Mouse (Mus musculus) mouse embryonic stem cell (cell line): Measurements from ENCODE around the gene Ccdc9.
"Not testable (repeated sequence)": the region's sequence is repeated elsewhere in the genome, so short reads cannot be mapped to it uniquely, and the experiment has no call there.

Experiments
- in situ Hi-C, 2 experiments: fragments of 300-500 bp; cut with MboI; formaldehyde crosslinking; loops; 1 replicate in 1 of 2; 3 replicates in 1 of 2; pipeline ENCODE4 v1.14.3; 2019 to 2020; ENCODE audit warnings: low sequenced_read_pairs in 2 of 2, low pct_unique_long_range_greater_than_20kb in 1 of 2, mixed read lengths in 1 of 2; ENCODE audit not compliant: unreplicated experiment in 1 of 2

The Ccdc9 gene

DNA sequence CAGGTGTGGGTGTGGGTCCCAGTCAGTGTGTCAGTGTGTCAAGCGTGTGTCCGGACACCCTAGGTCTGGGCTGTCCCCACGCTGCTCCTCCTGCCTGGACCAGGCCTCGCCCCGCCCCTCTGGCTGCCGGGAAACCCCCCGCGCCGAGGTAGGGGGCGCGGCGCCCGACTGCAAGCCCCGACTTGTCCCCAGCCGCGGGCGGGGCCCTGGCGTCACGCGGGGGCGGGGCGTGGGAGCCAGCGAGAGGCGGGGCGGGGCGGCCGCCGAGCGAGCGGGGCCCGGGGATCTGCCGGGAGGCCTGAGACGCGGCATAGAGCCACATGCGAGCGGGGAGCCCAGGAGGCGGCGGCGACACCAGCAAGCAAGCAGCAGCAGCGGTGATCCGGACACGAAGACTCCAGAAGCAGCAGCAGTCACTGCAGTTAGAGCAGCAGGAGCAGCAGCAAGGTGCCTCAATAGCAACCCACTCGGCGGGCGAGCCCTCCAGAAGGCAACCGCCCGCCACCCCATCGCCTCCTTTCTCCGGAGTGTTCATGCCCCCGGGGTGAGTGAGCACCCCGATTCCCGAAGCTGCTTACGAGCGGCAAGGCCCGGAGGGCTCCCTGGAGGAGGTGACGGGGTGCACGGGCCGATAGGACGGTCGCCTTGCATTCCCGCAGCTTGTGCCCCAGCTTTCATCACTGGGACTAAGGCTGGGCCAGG lies 22.9 kb upstream of the Ccdc9 start:
- in situ Hi-C loops, result no loop called here

DNA sequence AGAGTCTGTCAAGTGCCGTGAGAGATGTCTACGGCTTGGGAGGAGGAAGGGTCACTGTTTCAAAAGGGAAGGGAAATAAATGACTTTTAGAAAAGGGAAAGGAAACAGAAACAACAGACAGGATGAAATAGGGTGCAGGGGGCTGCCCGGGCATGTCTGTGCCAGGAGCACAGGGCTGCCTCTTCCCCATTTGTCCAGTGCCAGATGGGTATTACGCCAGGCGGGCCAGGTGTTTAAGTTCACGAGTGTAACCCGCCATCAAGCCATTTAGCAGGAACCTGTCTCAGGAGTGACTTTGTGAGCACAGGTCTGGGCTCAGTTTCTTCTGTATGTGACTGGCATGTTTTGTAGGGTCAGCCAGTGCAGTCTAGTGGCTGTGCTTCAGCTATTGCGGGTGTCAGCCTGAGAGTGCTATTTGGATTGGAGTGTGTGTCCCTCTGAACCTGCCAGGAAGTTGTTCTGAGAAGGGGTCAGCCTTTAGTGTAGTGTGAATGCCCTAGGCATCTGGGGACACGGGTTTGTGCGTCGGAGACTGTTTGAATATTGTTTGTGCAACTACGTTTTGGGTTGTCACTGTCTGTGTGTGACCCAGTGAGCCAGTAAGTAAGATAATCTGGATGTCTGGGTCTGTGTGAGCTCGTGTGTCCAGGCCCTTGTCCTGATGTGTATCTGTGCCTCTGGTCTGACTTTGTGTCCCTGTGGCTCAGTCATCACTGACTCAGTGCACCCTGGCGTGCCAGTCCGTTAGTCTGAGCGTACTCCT lies 22.1 kb upstream of the Ccdc9 start:
- in situ Hi-C loops, result no loop called here

DNA sequence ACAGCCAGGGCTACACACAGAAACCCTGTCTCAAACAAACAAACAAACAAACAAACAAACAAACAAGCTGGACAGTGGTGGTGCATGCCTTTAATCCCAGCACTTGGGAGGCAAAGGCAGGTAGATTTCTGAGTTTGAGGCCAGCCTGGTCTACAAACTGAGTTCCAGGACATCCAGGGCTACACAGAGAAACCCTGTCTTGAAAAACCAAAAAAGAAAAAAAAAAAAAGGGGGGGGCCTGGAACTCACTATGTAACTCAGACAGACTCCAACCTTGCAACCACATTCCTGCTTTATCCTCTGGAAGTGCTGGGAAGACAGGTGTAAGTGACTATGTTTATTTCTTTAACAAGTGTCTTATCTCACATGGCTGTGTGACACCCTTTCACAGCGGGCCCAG lies 21.5 kb upstream of the Ccdc9 start, which contains the start of gene Bbc3:
Bbc3 (plus strand) TSS at position 301 of the 400 bp plus-strand sequence.
- in situ Hi-C loops, result not testable (repeated sequence)

DNA sequence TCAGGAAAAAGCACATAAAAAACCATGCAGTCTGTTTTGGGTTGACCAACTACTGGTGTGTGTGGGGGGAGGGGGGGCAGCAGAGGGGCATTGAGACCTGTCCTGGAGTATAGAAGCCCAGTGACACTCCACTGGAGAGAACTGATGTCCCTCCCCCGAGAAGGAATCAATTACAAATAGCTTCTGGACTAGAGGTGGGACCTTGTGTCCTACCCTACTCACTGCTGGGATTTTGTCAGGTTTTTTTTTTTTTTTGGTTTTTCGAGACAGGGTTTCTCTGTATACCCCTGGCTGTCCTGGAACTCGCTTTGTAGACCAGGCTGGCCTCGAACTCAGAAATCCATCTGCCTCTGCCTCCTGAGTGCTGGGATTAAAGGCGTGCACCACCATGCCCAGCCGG lies 20.5 kb upstream of the Ccdc9 start:
- in situ Hi-C loops, result not testable (repeated sequence)

DNA sequence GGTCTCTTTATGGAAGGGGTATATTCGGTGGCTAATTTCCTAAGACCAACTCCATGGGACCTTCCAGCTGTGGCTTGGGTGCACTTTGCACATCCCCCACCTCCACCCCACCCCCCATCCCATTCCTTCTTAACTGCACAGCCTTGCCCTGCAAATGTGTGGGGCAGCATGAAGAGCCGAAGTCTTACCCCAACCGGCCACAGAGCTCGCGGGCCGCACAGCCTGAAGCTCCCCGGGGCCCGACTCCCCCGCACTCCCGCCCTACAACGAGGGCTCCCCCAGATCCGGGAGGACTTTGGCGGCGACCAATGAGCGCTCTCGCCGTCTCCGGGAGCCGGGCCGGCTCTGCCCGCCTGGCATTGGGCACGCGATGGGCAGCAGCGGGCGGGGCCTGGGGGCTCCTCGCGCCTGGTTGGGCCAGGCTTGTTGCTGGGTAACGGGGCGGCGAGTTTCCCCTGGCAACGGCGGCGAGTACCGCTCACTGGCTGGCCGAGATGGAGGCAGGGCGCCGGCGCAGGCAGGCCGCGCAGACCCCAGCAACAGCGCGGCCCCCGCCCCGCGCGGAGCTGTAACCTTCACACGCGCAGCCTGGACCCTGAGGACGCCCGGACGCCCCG lies 12.9 kb upstream of the Ccdc9 start:
- in situ Hi-C loops, result no loop called here

DNA sequence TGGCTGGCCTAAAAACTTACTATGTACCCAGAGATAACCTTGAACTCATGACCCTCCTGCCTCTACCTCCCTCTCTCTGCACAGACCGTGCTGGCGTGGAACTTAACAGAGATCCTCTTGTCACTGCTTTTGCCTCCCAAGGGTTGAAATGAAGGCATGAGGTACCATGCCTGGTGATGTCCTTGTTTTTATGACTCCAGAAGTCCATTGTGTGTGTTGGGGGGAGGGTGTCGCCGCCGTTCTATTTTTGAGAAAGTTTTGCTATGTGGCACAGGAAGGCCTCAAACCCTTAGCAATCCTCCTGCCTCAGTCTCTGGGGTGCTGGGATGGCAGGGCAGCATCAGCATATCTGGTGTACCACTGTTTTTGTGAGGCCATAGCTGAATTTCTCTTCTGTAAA lies 12.3 kb upstream of the Ccdc9 start:
- in situ Hi-C loops, result no loop called here

DNA sequence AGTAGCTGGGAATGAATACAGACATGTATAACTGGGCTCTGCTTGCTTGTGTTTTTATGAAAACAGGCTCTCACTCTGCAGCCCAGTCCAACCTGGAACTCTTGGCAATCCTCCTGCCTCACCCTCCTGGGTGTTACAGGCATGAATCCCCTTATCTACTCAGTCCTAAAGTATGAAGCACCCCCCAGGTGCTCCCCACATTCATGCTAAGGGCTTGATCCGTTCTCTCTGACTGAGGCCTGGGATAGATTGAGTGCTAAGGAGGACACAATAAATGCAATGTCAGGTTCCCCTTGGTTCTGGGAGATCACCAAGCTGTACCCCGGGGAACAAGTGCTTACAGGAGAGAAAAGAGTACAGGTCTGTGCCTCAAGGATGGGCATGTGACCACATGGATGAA lies 11.0 kb upstream of the Ccdc9 start:
- in situ Hi-C loops, result no loop called here

DNA sequence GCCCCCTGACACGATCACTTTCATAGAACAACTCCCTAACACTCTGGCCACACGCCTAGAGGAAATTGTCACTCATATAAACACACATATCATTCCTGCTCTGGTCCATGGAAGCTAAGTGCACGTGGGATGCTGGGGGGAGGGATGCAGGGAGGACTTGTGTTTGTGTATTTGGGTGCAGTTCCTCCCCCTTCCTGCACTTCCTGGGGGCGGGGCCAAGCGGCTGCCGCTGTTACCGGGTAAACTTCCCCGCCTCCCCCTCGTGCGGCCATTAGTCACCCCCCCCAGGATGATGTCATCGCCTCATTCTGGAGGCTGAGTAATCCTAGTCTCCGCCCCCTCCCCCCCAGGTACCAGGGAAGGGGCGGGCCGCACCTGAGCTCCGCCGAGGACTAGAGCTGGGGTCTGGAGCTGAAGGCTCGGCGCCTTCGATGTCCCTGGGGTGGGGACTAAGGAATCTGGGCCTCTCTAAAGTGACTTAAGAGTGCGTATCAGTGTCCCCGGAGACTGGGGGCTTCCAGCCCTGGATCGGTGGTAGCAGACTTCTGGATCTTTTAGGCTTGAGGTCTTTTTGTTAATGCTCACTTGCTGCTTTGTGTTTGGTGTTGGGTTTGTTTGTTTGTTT lies 10.3 kb upstream of the Ccdc9 start:
- in situ Hi-C loops, result no loop called here

DNA sequence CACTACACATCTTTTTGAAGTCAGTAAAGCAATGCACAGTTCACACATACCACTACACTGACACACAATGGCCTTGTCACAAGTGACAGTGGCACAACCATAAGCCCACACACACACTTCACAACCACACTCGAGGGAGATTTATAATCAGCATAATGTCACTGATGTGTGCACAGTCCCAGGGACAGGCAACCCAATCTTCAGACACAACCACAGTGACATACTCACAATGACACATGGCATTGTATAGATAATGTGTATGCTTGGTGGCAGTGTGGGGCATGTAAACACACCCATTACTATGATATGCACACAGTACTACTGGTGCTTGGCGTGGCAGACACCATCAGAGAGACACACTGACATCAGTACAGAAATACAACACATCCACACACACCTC lies 9.6 kb upstream of the Ccdc9 start:
- in situ Hi-C loops, result no loop called here

DNA sequence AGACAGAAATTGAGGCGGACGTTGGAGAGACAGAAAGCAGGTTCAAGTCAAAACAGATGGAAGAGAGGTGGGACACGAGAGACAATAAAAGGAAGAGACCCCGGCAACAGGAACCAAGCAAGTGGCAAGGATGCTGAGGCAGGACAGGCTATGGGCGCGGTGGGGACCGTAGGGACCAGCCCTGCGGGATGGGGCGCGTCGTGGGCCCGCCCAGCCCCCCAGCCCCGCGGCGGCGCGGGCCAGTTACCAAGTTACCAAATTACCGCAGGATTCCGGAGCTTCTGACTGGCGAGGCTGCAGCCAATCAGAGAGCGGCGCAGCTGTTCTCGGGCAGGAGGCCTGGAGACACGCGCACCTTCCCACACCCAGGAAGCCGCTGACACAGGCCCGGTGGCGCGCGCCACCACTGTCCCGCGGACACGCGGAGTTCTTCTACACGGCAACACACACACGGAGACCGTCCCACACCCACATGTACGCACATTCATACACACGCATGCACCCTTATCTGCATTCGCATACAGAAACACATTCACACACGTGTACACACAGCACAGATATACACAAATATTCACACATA lies 8.8 kb upstream of the Ccdc9 start:
- in situ Hi-C loops, result no loop called here

DNA sequence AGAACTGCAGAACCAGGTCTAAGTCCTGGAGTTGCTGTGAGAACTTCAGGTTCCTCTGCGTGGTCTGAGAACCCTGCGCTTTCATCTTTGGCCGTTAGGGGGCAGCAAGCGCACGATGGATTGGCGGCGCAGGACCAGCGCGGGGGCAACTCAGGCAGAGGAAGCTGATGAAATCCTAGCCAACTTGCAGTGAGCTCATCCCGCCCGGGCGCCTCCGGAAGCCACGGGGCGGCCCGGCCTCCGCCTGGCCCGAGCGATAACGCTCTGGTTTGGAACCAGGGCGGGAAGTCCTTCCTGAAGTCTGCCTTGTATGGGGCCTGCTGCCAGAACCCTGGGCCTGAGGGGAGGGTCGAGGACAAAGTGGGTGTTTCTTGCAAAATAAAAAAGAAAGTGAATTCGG lies 8.2 kb upstream of the Ccdc9 start:
- in situ Hi-C loops, result no loop called here

DNA sequence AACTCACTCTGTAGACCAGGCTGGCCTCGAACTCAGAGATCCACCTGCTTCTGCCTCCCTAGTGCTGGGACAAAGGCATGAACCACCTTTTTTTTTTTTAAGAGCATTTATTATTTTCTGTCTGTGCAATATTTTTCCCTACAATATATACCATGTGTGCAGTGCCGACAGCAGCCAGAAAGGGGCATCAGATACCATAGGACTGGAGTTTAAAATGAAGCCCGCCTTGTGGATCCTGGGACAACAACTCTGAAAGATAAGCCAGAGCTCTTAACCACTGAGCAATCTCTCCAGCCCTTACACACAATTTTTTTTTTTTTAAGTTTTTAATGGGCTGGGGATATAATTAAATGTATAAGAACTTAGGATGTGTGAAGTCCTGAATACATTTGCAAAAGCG lies 7.8 kb upstream of the Ccdc9 start:
- in situ Hi-C loops, result no loop called here

DNA sequence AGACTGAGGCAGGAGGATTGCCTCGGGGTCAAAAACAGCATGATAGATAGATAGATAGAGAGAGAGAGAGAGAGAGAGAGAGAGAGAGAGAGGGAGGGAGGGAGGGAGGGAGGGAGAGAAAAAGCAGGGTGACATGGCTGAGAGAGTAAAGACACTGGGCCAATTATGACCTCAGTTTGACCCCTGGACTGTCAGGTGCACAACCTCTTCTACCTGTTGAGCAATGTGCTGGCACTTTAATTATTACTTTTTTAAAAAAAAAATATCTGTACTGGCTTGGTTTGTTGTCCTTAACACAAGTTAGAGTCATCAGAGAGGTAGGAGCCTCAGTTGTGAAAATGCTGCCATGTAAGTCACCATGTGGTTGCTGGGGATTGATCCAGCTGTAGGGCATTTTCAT lies 1.2 kb upstream of the Ccdc9 start:
- in situ Hi-C loops, result no loop called here

DNA sequence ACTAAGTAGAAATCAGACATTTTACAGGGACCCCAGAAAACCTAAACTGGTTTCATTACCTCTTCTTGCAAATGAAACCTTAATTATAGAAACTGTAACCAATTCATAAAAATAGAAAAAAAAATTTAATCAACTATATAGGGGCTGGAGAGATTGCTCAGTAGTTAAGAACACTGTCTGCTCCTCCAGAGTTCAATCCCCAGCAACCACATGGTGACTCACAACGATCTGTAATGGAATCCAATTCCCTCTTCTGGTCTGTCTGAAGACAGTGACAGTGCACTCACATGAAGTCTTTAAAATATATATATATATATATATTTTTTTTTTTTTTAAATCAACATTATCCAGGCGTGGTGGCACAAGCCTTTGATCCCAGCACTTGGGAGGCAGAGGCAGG lies 421 bp upstream of the Ccdc9 start:
- in situ Hi-C loops, result no loop called here

DNA sequence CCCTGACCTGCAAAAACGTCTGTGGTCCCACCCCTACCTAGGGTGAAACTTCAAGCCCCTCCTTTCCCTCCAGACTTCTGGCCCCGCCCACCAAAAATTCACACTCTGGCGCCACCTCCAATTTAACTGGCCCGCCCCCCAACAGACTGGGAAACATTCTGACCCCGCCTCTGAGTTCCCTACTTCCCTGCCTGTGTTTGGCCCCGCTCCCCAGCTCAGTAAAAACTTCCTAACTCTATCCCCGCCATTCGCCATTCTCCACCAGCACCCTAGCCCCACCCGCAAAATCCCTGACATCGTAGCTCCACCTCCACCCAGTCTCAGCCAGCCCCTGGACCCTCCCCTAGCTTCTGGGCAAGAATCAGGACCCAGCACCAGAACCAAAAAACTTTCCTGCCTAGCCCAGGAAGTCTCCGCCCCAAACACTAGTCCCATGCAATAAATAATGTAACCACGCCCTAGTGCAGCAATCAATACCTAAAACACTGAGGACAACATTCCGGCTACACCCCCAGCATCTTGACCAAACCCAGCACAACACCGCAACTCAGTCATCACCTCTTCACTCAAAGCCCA lies 1.1 kb downstream of the Ccdc9 start:
- in situ Hi-C loops, result no loop called here

DNA sequence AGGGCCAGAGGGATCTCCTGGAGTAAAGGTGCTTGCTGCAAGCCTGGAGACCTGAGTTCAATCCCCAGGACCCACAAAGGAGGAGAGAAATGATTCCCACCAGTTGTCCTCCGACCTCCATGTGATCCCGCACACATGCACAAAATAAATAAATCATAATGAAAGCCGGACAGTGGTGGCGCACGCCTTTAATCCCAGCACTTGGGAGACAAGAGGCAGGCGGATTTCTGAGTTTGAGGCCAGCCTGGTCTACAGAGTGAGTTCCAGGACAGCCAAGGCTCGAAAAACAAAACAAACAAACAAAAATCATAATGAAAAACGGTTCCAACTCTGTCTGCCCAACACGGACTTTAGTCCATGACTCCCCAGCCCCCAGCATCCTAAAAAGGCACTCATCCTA lies 1.7 kb downstream of the Ccdc9 start:
- in situ Hi-C loops, result no loop called here

DNA sequence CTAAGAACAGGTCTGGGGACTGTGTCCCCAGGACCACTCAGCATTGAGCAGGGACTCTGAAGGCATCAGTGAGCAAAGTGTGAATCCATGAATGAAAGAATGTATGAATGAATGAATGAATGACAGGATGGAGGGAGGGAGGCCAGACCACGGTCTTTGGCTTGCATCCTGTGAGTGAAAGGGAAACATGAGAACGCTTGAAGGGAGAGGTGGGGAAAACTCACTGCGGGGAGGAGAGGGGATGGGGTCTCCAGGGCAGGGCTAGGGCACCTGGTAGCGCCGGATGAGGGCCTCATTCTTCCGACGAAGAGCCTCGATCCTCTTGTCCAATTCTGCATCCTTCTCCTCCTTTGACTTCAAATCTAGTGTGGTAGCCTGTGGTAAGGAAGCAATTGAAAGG lies 2.6 kb downstream of the Ccdc9 start:
- in situ Hi-C loops, result no loop called here

DNA sequence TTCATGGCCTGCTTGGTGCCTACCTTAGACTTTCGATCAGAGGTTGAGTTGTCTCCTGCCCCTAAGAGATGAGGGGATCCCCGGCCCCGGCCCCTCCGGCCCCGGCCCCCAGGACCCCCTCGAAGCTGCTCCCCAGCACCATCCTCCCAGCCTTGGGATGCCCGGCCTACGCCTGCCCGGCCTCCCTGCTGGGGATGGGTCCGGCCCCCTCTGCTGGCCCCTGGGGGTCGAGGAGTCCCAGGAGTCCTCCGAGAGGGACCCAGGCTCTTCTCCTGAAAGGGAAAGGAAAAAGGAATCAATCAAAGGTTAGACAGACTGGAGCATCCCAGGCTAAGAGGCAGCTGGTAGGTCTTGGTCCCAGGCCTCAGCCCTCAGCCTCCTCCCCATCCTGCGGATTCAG lies 4.3 kb downstream of the Ccdc9 start:
- in situ Hi-C loops, result no loop called here

DNA sequence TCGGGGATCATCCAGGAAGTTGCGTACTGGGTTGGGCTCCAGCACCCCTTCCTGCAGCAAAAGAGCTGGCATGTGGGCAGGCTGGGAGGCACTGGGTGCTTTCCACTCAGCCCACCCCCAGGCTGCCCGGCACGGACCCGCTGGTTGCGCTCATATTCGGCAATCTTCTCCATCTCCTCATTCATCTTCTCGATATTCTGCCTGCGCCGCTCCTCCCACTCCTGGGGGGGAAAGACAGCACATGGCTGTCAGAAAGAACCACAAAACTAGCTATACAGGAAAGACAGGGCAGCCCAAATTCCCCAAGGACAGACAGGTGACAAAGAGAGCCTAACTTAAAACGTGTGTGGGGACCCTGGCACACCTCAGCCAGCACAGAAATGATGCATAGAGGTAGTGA lies 5.9 kb downstream of the Ccdc9 start:
- in situ Hi-C loops, result no loop called here
